Mouse (Mus musculus): ENCODE data around the gene Pycr1.

GRCm38 (mm10) chr11:120666617-120667016 lies 23.0 kb upstream of the Pycr1 start:
- TF ChIP-seq CTCF (IDR thresholded peaks at IDR 0.05; ENCODE audit: borderline replicate concordance, insufficient read depth, low read length) (no peak), POLR2A (IDR thresholded peaks at IDR 0.05; ENCODE audit: low read depth, low read length) (no peak)

Measured in embryonic fibroblast, embryonic 13.5 days (primary cell).